Mouse (Mus musculus) T-helper 2 cell (primary cell): ENCODE data around the gene Supt6.
"Not testable (repeated sequence)": the region's sequence is repeated elsewhere in the genome, so short reads cannot be mapped to it uniquely, and the experiment has no call there.

ENCODE experiments used
- in situ Hi-C: fragments of 300-600 bp; cut with MboI, MseI; formaldehyde crosslinking; loops from one replicate; pipeline ENCODE4 v1.15.1; 2025; ENCODE audit warnings: high pct_unique_total_duplicates

The Supt6 gene

DNA sequence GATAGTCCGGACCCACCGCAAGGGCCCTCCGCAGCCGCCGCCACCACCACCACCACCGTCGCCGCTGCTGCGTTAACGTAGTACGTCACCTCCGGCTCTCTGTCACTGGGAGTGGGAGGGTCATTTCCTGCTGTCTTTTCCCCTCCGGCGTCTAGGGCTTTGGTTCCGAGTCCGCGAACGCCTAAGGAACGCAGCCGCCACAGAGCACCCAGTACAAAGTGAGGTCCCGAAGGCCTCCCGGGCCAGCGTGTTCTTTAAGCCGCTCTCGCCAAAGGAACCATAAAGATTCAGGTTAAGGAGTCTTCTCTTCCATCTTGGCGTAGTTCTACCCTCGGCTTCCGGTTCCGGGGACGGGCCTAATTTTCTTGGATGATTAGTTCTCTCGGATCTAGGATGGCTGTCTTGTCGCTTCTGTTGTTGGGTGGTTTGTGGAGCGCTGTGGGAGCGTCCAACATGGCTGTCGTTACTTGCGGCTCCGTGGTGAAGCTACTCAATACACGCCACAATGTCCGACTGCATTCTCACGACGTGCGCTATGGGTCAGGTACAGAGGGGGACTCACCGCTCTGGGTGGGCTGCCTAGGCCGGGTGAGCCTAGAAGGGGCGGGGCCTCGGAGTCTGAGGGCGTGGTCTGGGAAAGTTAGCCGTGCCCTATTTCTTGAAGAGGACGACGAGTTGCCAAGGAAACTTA, at the start of gene Supt6, which contains the start of gene Sdf2:
Supt6 (minus strand) TSS at position 361 of the 691 bp plus-strand sequence.
Sdf2 (plus strand) TSS at position 120 of the 691 bp plus-strand sequence.
- in situ Hi-C loops = no loop called here

DNA sequence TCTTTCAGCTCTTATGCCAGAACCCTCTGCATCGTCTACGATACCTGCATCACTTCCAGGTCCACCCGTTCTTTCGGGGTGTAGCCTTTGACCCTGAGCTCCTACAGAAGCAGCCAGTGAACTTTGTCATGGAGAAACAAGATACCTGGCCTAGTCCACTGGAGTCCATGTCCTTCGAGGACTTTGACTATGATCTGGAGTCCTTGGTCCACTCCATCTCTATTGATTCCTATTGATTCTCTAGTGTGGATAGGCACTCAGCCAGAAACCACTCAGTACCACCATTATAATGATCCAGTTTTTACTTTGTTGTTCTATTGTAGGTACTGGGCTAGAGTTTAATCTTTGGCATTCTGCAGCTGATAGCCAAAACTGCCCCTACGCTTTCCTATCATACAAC, 48.8 kb upstream of the Supt6 start:
- in situ Hi-C loops = no loop called here

DNA sequence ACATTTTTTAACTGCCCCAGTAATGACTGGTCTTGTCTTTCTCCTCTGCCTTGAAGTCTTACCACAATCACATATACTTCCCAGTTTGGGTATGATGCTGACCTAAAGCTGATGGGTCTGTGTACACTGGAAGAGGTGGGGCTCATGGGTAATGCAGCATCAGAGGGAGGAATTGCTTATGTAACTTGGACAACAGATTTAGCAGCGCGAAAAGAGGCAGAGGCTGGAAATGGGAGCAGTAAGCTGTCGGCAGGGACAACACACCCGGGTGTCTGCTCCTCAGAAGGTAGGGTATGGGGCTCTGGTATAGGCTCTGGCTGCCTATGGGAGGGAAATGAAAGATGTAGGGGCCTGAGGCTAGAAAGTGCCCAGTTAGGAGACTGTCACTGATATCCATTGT, 44.9 kb upstream of the Supt6 start, which contains the start of gene BC030499:
BC030499 (plus strand) TSS at position 188 of the 400 bp plus-strand sequence.
- in situ Hi-C loops = no loop called here

DNA sequence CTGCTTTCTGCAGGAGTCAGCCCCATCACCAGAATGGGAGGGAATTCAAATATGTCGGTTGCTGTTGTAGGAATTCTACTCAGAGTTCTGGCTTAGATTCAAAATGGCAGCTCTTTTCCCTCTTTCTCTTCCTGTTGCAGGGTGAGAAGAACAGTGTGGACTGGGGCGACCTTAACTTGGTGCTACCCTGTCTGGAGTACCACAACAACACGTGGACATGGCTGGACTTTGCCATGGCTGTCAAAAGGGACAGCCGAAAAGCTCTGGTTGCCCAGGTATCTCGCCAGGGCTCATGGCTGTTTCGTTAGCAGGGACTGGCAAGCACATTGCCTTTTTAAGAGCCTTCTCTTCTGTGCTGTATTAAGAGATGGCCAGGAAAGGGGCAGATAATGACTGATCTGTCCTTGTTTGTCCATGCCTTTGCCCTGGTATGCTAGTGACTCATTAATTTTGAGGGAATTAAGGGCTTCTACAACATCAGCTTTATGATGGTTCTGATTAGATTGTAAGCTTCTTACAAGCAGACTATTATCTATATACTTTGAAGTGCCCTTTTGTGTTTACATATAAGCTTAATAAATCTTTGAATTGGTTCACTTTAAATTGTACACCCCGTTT, 43.5 kb upstream of the Supt6 start:
- in situ Hi-C loops = no loop called here

DNA sequence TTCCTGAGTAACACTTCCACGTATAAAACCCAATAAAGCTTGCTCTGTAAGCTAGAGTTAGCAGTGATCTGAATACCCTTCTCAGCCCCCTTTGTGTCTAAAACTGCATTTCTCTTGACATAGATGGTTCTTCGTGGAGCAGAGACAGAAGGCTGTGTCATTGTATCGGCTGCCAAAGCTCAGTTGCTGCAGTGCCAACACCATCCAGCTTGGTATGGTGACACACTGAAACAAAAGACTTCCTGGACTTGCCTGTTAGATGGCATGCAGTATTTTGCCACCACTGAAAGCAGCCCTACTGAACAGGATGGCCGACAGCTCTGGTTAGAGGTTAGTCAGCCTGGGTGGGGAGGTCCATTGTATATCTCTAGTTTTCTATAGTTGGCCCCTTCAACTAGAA, 33.8 kb upstream of the Supt6 start:
- in situ Hi-C loops = no loop called here

DNA sequence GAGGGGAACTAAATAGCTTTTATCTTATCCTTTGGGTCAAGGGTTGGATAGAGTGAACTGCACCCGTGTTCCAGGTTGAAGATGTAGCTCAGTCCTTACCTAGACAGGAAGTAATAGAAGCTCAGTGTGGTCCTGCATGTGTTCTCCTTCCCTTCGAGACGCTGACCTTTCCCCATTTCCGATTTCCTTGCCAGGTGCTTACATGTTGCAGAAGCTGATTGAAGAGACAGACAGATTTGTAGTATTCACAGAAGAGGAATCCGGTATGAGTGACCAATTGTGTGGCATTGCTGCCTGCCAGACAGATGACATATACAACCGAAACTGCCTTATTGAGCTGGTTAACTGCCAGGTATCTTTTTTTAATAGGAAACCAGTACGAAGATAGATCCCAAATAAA, 33.1 kb upstream of the Supt6 start:
- in situ Hi-C loops = no loop called here

DNA sequence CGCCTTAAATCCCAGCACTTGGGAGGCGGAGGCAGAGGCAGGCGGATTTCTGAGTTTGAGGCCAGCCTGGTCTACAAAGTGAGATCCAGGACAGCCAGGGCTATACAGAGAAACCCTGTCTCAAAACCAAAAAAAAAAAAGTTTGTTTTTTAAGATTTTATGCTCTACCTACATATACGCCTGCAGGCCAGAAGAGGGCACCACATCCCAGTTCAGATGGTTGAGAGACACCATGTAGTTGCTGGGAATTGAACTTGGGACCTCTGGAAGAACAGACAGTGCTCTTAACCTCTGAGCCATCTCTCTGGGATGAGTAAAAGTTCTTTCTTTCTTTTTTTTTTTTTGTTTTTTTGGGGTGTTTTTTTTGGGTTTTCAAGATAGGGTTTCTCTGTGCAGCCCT, 30.4 kb upstream of the Supt6 start:
- in situ Hi-C loops = not testable (repeated sequence)

DNA sequence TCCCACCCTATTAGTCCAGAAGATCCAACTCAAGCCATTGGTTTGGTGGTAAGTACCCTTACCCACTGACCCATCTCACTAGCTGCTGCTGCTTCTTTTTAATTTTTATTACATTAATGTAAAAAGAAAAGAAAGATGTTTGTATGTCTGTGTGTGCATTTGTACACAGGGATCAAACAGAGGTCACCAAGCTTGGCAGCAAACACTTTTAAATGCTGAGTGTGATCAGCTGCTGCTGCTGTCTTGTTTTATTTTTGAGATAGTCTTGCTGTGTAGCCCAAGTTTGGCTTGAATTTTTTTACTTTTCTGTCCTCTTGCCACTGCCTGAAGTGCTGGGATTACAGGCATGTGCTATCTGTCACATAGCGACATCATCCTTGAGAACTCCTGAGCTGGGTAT, 29.8 kb upstream of the Supt6 start:
- in situ Hi-C loops = no loop called here

DNA sequence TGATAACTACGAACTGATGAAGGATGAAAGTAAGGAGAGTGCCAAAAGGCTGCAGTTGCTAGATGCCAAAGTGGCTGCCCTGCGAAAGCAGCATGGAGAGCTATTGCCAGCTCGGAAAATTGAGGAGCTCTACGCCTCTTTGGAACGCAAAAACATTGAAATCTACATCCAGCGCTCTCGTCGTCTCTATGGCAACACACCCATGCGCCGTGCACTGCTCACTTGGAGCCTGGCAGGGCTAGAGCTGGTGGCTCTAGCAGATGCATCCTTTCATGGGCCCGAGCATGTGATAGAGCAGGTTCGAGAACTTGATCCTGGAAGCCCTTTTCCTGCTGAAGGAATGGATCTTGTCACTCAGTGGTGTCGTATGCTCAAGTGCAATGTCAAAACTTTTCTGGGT, 26.2 kb upstream of the Supt6 start:
- in situ Hi-C loops = loop anchor here (5.0 kb wide), 1 partner anchor 40 kb away; no protein-coding TSS in a partner anchor

DNA sequence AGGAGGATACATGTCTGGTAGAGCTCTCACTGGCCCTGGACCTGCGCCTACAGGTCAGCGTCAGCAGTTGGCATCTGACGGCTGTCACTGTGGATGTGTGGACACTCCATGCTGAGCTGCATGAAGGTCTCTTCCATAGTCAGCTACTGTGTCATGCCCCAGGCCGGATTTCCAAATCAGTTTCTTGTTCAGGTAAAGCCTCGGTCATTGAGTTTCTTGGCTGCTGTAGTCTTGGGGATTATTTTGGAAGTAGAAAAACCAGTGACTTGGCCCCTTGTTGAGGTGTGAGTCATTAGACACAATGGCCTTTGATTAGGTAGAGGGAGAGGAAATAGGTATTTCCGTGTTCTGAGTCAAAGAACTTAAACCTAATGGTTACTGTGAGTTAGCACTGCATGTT, 19.8 kb upstream of the Supt6 start:
- in situ Hi-C loops = no loop called here

DNA sequence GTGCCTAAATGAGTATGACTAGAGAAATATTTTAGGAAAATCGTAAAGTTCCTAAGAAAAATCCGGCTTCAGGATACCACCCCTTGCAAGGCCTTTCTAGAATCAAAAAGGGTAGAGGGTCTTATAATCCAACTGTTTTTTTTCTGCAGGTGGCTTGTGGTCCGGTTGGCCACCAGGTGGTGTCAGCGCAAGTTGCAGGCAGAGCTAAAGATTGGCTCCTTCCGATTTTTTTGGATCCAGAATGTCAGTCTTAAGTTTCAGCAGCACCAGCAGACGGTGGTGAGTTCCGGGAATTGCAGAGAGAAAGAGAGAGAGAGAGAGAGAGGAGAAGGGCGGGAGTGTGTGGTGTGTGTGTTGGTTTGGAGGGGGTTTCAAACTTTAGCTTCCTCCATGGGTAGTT, 16.8 kb upstream of the Supt6 start:
- in situ Hi-C loops = no loop called here

DNA sequence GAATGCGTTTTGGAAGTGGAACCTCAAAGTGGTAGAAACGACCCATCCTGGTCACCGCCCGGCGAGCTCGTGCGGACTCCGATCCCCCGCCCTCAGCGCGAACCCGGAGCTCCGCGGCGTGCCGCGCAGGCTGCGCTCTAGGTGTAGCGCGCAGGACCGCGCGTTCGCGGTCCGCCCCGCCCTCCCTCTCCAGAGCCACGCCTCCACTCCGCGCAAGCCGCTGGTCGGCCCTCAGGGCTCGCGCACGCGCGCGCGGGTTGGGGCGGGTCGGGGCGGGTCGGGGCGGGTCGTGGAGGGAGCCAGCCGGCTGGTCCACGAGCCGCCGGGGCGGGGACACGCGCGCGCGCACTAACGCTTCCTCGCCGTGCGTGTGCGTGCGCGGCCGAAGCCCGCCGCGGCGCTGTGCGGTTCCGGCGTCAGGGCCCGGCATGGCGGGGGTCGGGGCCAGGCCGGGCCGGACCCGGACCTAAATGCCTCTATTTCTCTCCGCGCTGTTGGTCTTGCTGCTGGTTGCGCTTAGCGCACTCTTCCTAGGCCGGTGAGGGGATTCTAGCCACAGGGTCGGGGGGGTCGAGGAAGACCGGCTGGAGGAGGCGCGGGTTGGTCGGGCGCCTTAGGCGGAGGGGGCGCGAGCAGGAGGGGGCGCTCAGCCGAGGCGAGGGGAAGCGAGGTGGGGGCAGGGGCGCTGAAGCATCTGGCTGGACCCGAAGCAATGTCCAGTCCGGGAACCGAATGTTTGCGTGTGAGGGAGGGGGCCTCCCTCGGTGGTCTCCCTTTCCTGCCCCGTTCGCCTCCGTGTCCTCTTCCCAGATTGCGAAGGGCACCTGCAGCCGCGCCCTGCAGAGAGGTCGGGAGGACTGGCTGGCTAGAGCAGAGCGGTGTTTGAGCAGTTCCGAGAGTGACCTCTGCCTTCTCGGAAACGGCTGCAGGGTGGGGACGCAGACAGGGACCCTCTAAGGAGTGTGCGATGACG, 15.9 kb upstream of the Supt6 start, which contains the start of gene 2610507B11Rik:
2610507B11Rik (plus strand) TSS at position 373 of the 973 bp plus-strand sequence.
- in situ Hi-C loops = no loop called here

DNA sequence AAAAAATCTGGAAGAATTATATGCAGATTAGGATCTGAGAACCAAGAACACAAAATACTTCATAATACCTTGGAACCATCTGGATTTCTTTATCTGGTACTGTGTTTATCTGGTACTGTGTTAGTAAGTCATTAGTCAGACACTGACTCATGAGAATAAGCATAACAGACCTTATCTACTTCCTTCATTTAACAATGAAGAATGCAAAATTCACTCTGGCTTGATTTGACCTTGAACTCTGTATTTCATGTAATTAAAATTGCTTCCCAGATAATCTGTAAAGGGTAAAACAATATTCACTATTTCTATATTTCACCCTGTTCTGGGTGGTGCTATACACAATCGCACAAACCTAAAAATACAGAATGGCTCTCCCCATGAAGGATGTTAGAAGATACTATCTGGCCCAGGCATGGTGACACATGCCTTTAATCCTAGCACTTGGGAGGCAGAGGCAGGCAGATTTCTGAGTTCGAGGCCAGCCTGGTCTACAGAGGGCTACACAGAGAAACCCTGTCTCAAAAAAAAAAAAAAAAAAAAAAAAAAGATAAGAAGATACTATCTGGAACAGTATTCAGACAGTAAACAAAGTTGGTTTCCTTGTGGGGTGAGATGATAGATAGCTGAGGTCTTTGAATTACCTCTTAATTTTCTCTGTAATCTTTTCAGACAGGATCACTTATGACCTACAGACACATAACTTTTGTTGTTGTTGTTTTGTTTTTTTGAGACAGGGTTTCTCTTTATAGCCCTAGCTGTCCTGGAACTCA, 14.9 kb upstream of the Supt6 start:
- in situ Hi-C loops = no loop called here

DNA sequence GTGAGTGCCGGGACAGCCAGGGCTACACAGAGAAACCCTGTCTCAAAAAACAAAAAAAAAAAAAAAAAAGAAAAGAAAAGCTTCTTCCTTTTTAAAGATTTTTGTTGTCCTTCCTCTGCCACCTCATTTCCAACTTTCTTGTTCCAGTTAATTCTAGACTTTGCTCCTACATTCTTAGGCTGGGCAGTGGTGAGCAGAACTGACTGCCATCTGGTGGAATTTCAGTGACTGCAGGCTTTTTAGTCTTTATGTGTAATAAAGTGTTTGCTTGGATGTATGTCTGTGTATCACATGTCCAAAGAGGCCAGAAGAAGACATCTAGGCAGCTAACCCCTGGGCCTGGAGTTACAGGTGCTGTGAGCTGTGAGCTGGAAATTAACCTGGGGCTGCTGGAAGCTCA, 10.8 kb upstream of the Supt6 start:
- in situ Hi-C loops = no loop called here

DNA sequence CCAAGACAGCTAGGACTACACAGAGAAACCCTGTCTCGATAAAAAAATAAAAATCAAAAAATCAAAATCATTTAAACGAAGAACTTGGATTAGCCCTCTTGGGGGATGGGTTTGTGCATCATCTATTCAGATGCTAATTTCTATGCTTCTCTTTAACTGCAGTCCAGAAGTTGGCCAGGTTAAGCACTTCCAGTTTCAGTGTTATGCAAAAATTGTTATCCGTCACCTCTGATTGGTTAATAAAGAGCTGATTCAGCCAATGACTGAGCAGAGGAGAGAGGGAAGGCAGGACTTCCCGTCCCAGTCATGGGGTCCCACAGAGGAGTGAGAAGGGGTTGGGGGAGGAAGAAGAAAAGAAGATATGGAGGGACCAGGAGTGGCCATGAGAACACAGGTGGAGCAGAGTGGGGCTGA, 1.9 kb upstream of the Supt6 start:
- in situ Hi-C loops = no loop called here

DNA sequence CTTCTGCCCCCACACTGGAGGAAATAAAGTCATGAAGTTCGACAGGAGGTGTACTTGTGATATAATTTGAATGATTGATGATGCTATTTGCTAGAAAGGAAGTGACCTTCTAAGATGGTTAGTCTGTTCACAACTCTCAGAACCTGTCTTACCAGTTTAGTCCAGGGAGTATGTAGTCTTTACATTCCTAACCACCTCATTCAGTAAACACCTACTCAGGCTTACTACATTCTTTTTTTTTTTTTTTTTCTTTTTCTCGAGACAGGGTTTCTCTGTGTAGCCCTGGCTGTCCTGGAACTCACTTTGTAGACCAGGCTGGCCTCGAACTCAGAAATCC, 1.2 kb upstream of the Supt6 start:
- in situ Hi-C loops = no loop called here

DNA sequence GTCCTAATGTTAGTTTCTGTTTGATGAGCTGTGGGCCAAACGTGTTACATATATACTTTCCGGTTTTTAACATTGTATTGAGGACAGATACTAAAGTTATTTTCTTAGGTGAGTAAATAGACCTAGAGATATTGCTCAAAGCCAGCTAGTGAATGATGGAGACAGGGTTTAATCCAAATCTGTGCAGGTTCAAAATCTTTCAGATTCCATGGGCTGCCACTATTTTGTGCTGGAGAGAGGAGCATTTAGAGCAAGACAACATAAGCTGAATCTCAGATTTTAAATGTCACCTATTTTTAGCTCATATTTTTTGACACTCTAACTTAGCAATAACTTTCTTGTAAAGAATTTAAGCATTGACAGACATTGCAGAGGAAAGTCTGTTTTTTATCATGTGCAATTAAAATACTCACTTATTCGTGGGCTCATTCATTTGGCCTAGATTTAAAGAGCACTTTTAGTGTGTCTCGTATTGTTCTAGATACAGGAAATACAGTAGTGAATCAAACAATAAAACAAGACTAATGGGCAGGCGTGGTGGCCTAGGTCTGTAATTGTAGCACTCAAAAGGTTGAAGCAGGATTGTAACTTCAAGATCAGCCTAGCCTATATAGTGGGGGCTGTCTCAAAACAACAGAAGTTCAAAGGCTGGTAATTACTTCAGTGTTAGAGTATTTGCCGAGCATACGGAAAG, 678 bp upstream of the Supt6 start:
- in situ Hi-C loops = no loop called here

DNA sequence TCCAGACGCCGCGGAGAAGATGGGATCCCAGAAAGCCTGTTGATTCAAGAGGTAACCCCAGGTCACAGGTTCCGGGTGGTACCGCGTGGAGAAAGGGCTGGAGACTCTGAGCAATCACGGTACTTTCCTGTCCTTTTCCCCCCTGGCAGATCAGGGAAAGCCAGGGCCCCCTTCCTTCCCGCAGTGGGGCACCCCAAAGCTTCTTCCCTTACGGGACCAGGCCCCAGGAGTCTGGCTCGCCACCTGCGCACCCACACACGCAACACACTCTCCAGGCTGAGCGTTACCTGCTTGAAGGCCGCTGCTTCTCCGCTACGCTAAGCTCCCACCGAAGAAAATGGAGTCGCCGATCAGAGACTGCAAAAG, 543 bp downstream of the Supt6 start:
- in situ Hi-C loops = no loop called here

DNA sequence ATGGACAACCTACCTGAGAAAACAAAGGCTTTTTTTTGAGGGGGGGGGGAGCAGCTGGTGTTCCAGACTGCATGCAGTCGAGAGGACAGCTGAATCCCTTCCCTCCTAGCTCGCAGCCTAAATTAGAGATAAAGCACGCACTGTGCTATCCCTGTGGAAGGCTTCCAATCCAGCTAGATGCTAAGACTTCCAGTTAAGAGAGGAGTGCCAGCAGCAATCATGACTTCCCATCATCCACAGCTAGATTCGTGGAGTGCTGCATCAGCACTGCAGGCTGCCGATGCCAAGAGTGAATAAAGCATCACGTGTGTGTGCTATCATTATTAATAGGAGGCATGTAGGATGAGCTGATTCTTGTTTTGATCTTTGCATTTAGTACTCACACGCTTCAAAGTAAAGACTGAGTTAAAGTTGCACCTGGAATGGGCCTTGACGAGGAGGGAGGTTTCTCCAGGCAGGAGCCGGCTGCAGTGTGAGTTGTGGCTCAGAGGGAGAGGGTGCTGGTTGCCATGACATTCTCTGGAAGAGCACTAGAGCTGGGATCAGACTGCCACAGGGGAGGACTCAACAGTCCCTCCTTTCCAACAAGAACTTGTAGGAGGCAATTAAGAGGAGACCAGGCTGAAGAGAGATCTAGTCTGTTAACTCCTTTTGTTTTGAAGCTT, 5.5 kb downstream of the Supt6 start:
- in situ Hi-C loops = loop anchor here (5.0 kb wide), 1 partner anchor 63 kb away; the partner anchor contains the start of genes Nek8 and Tlcd1

DNA sequence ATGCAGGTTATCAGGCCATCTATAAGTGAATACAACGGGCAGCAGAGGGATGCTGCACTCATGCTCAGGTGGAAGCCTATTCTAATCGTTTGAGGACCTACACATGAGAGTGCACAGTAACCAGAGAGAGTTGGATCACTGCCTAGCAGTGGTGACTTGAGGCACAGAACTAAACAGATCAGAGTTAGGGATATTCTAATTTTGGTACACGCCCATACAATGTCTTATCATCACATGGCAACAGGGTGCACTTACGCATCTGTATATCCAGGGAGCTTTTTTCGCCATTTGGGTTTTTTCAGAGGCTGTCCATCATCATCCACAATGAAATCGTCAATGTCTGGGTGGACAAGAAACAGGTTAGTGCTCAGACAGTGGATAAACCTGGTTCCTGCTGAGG, 14.3 kb downstream of the Supt6 start:
- in situ Hi-C loops = loop anchor here (5.0 kb wide), 1 partner anchor 41 kb away; no protein-coding TSS in a partner anchor
